Mouse (Mus musculus): ENCODE results near the gene Spin1.

Gene Spin1

GRCm38 (mm10) chr13:51193893-51194292, 93.2 kb downstream of the Spin1 start:
- DNase-seq (ENCODE audit: low spot score) = no peak

GRCm38 (mm10) chr13:51197699-51198098, 97.0 kb downstream of the Spin1 start:
- no peak for DNase-seq (ENCODE audit: low spot score)

GRCm38 (mm10) chr13:51198186-51198585, 97.5 kb downstream of the Spin1 start:
- no peak for DNase-seq (ENCODE audit: low spot score)
